Mouse (Mus musculus) embryonic facial prominence, embryonic 15.5 days (tissue): Measurements from ENCODE around the gene Csnk1g1. TPM values are rescaled to one million over a fixed set of nuclear protein-coding genes. Genes with fewer than 3 reads are reported as not detected.

Source experiments
- ATAC-seq: fragments of 200-750 bp; cut with Nextera tagmentation; 2 replicates; pipeline ENCODE4 v1.8.0; 2017; ENCODE audit warnings: low read depth, moderate TSS enrichment; ENCODE audit not compliant: insufficient number of reproducible peaks, low FRiP score, low TSS enrichment
- H3K27ac ChIP-seq: fragments of 300-500 bp; sonication (generic); replicated peaks from 2 replicates; pipeline ENCODE4 v1.5.1; 2015; ENCODE audit warnings: mild to moderate bottlenecking, inconsistent platforms
- H3K27me3 ChIP-seq: fragments of 300-500 bp; sonication (generic); 2 replicates; pipeline ENCODE4 v1.6.1; 2015; ENCODE audit warnings: inconsistent platforms
- H3K36me3 ChIP-seq: fragments of 300-500 bp; sonication (generic); 2 replicates; pipeline ENCODE4 v1.6.1; 2015; ENCODE audit warnings: mild to moderate bottlenecking, inconsistent platforms
- H3K4me1 ChIP-seq: fragments of 300-500 bp; sonication (generic); 2 replicates; pipeline ENCODE4 v1.6.1; 2015; ENCODE audit warnings: inconsistent platforms
- H3K4me2 ChIP-seq: fragments of 300-500 bp; sonication (generic); replicated peaks from 2 replicates; pipeline ENCODE4 v1.6.1; 2015; ENCODE audit warnings: mild to moderate bottlenecking, inconsistent platforms
- H3K4me3 ChIP-seq: fragments of 300-500 bp; sonication (generic); replicated peaks from 2 replicates; pipeline ENCODE4 v1.5.1; 2015; ENCODE audit warnings: mild to moderate bottlenecking, inconsistent platforms
- H3K9ac ChIP-seq: fragments of 300-500 bp; sonication (generic); 2 replicates; pipeline ENCODE4 v1.6.1; 2015; ENCODE audit warnings: inconsistent platforms
- H3K9me3 ChIP-seq: fragments of 300-500 bp; sonication (generic); replicated peaks from 2 replicates; pipeline ENCODE4 v1.6.1; 2016; ENCODE audit warnings: inconsistent platforms
- WGBS: fragments of 180-500 bp; shearing (Covaris S2); methylation state at CpG from one replicate; pipeline ENCODE4 v1.1.7; 2015; 5-methylcytosine and 5-hydroxymethylcytosine counted together
- polyA plus RNA-seq: library from polyadenylated mRNA; unstranded; fragments of >200 nt; fragmentation: Nextera tagmentation; extraction: Ambion mirVana; gene quantifications from 2 replicates; pipeline ENCODE4 v1.2.1, GENCODE M21; 2015

Gene Csnk1g1
- polyA plus RNA-seq, 1 experiment from 2014 or later, result 18.0 TPM

GRCm38 (mm10) chr9:66091327-66092231, 182.9 kb downstream of the Csnk1g1 start:
- no peaks in the 10 kb centered on the region for H3K9me3 ChIP-seq
- H3K27ac ChIP-seq, result 0 out of 2 replicates have a peak overlapping the region, but pooled peaks have one; percentile 17
- no peak overlapping the region for H3K4me3 ChIP-seq
- no peaks in the 10 kb centered on the region for H3K27me3 ChIP-seq
- no peak for ATAC-seq
- no peak overlapping the region for H3K4me2 ChIP-seq
- WGBS, result 67% methylated on average over 6 of the region's 6 CpGs
- no peaks in the 10 kb centered on the region for H3K4me1 ChIP-seq
- H3K36me3 ChIP-seq, result peaks cover 92% of the 10 kb centered on the region
- H3K9ac ChIP-seq, result no peak overlapping the region

DNA sequence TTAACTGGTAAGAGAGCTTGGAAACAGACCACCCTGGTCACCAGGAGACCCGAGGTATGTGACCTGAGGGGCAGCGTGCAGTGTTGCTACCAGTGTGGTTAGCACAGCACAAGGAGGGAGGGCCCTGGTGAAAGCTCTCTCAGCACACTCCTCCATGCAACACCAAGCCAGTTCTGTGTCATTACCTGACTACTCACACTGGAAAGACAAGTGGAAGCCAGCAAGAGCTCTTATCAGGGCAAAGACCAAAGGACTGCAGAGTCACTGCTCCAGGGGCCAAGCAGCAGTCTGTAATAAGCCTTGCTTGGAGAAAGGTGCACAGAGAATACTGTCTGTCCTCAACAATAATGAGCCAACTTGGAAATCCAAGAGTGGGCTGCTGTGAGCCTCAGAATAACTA, 183.9 kb downstream of the Csnk1g1 start:
- no peaks in the 10 kb centered on the region for H3K9me3 ChIP-seq
- 54% methylated on average over 2 of the region's 2 CpGs for WGBS
- no peak overlapping the region for H3K9ac ChIP-seq
- H3K27ac ChIP-seq, result no peak overlapping the region
- ATAC-seq, result no peak
- no peaks in the 10 kb centered on the region for H3K27me3 ChIP-seq
- no peak overlapping the region for H3K4me3 ChIP-seq
- H3K4me1 ChIP-seq, result no peaks in the 10 kb centered on the region
- H3K36me3 ChIP-seq, result peaks cover 91% of the 10 kb centered on the region
- H3K4me2 ChIP-seq, result no peak overlapping the region

Other genes with a start within 250 kb of the Csnk1g1 start
- 304 and 311 TPM in 2 replicates for gene Oaz2, start 240.9 kb upstream of the Csnk1g1 start, polyA plus RNA-seq
- gene Zfp609, start 81.4 kb upstream of the Csnk1g1 start, polyA plus RNA-seq, result 7.9 and 8.5 TPM in 2 replicates
- 135 and 145 TPM in 2 replicates for gene Pclaf, start 18.7 kb upstream of the Csnk1g1 start, polyA plus RNA-seq
- 31.8 and 38.1 TPM in 2 replicates for gene Trip4, start 130 bp upstream of the Csnk1g1 start, polyA plus RNA-seq
- 668 and 701 TPM in 2 replicates for gene Ppib, start 151.3 kb downstream of the Csnk1g1 start, polyA plus RNA-seq
- 5.3 and 6.0 TPM in 2 replicates for gene Snx22, start 160.8 kb downstream of the Csnk1g1 start, polyA plus RNA-seq
- gene Snx1, start 217.7 kb downstream of the Csnk1g1 start, polyA plus RNA-seq, result 127 and 130 TPM in 2 replicates
- gene Ciao2a, start 217.7 kb downstream of the Csnk1g1 start, polyA plus RNA-seq, result 128 and 129 TPM in 2 replicates
- gene Dapk2, start 249.3 kb downstream of the Csnk1g1 start, polyA plus RNA-seq, result 17.1 and 18.0 TPM in 2 replicates